Mouse (Mus musculus): ENCODE data around the gene Htr1d.

DNA sequence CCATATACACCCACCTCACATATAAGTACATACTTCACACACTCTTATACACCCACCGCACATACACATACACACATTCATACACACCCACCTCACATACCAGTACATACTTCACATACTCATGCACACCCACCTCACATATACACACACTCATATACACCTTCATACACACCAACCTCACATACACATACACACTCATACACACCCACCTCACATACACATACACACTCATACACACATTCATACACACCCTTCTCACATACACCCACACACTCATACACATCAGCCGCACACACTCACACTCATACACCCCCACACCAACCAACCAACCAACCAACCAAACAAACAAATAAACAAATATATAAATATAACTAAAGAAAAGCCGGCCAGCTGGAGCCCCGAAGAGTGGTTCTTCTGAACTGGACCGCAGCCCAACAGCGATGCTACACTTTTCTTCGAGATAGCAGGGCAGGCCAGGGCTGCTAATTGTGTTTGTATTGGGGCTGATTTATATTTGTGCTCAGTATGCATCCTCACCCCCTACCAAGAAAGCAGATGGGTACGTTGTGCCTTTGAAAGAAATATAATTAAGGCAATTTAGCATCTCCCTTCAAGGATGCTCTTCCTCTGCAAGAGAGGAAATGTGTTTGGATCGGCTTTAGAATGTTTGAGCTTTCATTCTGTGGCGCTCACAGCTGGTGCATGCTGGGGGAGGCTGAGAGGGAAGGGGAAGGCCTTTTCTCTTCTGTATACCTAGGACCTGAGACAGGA lies 11.1 kb upstream of the Htr1d start:
- no peak for TF ChIP-seq ZC3H11A (IDR thresholded peaks at IDR 0.05; ENCODE audit: borderline replicate concordance, low read depth, low read length)
- TF ChIP-seq MAFK (IDR thresholded peaks at IDR 0.05; ENCODE audit: insufficient read depth, low read depth, low read length), result no peak
- no peak for TF ChIP-seq CHD2 (IDR thresholded peaks at IDR 0.05; ENCODE audit: low read depth, low read length)
- TF ChIP-seq ZNF384 (IDR thresholded peaks at IDR 0.05; ENCODE audit: low read depth, low read length), result no peak
